Mouse (Mus musculus): Measurements from ENCODE around the gene B4galnt1.
A peak's percentile ranks its signal among the peaks of the same experiment; 100 is the strongest.
"Not testable (repeated sequence)": the region's sequence is repeated elsewhere in the genome, so short reads cannot be mapped to it uniquely, and the experiment has no call there.

The B4galnt1 gene

DNA sequence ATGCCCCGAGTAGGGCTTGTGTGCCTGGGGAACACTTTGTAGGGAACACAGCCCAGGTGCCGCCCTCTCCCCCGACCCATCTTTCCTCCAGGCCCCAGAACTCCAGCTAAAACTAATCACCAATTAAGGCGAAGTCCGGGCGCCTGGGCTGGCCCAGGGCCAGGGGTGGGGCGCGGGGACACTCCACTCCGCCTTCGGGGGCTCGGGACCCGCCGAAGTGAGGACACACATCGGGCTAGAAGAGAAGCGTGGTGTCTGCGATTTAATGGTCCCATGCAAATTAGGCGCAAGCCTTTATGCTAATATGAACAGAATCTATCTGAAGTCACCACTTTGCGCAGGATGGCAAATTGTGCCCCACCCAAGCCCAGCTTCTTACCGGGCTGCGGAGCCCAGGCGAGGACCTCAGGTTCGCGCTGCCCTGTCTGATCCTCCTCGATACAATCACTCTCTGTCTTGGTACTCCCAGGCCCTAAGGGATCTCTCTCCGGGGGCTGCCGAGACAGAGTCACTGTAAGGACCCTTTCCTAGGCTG lies 24.2 kb downstream of the B4galnt1 start:
- DNase-seq (ENCODE audit: low spot score in 2 of 2): peak; percentile 56 to 61

- DNase-seq (ENCODE audit: low spot score in 2 of 2): peak; percentile 79 to 81
These were observed 24.8 kb downstream of the B4galnt1 start, which contains the start of gene Arhgef25 for GRCm38 (mm10) chr10:127189651-127190381. TSS of gene Arhgef25 (minus strand) at chr10:127190083.

- DNase-seq (ENCODE audit: low spot score in 2 of 2): no peak
These were observed 25.6 kb downstream of the B4galnt1 start for GRCm38 (mm10) chr10:127190398-127191190.

DNA sequence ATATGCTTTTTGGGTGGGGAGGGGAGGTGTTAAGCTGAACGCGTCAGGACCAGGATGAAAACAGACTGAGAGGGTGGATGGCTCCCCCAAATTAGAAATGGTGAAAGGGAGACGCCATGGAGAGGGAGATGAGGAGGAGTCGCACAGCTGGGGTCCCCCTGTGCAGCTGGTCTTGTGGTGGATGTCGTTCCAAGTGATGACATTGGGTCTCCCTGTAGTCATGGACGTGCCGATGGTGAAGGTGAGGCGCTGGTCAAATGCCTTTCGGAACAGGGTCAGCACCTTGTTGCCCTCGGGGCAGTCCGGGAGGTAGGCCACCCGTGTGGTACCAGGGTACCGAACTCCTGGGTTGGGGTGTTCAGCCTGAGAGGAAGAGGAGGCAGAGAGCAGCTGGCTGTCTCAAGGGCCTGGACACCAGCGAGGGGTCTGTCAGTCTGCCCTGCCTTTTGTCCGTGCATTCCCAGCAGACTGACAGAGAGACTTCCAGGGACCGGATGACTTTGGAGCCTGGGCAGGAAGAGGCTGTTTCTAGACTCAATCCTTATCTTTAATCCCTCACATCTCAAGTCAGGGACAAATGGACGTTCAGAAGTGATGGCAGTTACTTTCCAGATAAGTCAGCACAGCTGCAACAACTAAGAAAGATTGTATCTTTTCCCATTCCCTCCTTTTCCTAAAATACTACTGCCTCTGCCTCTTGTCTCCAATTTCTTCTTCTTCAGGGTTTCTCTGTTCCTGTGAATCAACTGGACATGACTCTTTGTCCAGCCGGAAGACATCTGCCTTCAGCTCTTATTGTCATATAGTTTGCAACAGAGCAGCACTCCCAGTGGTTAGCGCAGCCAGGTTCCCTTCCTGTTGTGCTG lies 26.4 kb downstream of the B4galnt1 start:
- DNase-seq (ENCODE audit: low spot score in 2 of 2): no peak

- not testable (repeated sequence) for DNase-seq (ENCODE audit: low spot score in 2 of 2)
These were observed 27.0 kb downstream of the B4galnt1 start for GRCm38 (mm10) chr10:127192057-127192328.

DNA sequence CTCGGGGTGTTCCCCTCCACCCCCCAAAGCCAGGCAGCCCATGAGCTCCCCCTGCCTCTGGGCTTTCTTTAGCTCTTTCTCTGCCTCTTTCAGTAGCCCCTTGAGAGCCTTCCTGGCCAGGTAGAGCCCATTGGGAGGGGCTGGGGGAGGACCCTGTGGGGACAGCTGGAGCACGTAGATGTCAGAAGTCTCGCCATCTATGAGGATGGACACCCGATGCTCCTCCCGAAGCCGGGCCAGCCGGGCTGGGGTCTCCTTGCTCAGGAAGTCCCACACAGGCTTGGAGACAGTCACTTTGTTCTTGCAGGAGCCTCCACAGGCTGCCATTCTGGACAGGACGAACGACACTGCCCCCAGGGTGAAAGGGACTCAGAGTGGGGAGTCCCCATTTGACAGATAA lies 28.0 kb downstream of the B4galnt1 start:
- no peak for DNase-seq (ENCODE audit: low spot score in 2 of 2)

- DNase-seq (ENCODE audit: low spot score in 2 of 2): peak; percentile 72 to 78
These were observed 29.7 kb downstream of the B4galnt1 start for GRCm38 (mm10) chr10:127194428-127195327.

- no peak for DNase-seq (ENCODE audit: low spot score in 2 of 2)
These were observed 30.5 kb downstream of the B4galnt1 start, which contains the start of gene Dtx3 for GRCm38 (mm10) chr10:127195328-127196129. TSS of gene Dtx3 (minus strand) at chr10:127195728.

GRCm38 (mm10) chr10:127196392-127196791 lies 31.4 kb downstream of the B4galnt1 start:
- DNase-seq (ENCODE audit: low spot score in 2 of 2): peak; percentile 85 to 91

DNA sequence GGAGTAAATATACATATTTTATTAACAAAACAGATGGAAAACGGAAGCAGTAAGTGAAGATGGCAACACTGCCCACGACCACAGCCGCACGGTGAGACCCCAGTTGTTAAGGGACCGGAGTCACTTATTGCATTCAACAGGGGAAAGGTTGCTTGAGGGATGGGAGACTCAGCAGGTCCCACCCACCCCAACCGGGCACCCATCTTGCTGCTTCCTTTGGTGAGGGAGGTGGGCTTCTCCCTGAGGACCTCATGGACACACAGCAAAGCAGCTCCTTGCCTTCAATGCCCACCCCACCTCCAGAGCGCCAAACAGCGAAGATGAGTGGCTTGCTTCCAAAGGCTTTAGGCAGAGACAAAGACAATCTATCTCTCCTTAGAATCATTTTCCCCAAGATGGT lies 32.1 kb downstream of the B4galnt1 start:
- DNase-seq (ENCODE audit: low spot score in 2 of 2): no peak

GRCm38 (mm10) chr10:127197505-127198110 lies 32.6 kb downstream of the B4galnt1 start:
- no peak for DNase-seq (ENCODE audit: low spot score in 2 of 2)

DNA sequence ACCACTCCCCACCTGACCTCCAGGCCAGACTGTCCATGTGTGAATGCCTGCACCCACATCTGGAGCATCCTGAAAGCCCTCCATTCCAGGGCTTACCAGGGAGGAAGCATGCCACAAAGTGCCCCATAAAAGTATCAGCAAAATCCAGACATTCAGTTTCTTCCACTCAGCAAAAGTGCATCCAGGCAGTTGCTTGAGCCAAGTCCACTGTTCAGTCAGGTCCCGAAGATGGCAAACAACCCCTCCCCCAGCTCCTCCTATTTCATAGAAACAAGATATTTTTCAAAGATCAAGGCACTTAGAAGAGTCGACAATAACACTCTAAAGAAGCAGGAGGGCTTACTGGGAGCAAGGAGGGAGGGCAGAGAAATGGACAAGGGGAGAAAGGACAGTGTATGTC lies 33.5 kb downstream of the B4galnt1 start:
- no peak for DNase-seq (ENCODE audit: low spot score in 2 of 2)

GRCm38 (mm10) chr10:127199068-127199467 lies 34.0 kb downstream of the B4galnt1 start:
- DNase-seq (ENCODE audit: low spot score in 2 of 2): no peak

DNA sequence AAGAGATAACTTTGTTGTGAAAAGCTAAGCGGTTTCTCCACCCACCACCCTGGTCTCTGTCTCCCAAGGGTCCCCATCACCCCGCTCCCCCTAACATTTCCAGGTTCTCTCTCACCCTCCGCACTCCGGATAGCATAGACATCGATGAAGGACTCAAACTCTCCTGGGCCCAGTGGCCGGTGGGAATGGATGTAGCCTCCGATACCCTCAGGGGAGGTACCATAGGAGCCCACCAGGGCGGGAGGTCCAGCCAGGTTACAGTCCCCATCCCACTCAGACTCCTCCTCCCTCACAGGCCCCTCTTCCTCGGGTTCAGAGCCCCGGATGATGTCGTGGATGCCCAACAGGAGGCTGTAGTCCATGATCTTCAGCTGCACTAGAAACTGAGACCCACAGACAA lies 34.4 kb downstream of the B4galnt1 start:
- no peak for DNase-seq (ENCODE audit: low spot score in 2 of 2)

- no peak for DNase-seq (ENCODE audit: low spot score in 2 of 2)
These were observed 35.3 kb downstream of the B4galnt1 start for GRCm38 (mm10) chr10:127200279-127200678.

DNA sequence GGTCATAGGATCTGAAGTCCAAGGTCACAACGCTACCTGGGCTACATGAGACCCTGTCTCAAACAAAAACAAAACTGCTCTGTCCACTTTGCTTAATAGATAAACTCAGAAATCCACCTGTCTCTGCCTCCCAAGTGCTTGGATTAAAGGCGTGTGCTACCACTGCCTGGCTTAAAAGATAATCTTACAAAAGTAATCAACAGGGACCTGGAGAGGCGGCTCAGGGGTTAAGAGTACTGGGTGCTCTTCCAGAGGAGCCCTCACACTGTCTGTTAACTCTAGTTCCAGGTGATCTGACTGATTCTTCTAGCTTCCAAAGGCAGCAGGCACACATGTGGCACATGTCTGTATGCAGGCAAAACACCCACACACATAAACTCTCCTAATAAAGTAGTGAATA lies 38.1 kb downstream of the B4galnt1 start:
- DNase-seq (ENCODE audit: low spot score in 2 of 2): no peak

GRCm38 (mm10) chr10:127204589-127204988 lies 39.6 kb downstream of the B4galnt1 start:
- no peak for DNase-seq (ENCODE audit: low spot score in 2 of 2)

DNA sequence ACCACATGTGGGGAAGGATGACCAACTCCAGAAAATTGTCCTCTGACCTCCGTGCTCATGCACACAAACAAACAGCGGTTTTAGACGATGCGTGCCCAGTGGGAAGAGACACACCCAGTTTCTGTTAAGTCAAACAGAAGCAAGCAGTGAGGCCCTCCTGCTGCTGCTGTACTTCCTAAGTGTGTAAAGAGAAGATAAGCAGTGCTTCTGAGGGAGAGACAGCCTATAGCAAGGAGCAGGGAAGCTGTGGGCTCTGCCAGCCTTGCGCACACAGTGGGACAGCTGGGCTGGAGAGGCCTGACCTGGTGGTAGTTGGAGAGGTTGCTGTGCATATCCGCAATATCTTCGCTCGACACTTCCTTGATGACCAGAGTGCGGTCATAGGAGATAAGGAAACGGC lies 40.3 kb downstream of the B4galnt1 start:
- DNase-seq (ENCODE audit: low spot score in 2 of 2): no peak

DNA sequence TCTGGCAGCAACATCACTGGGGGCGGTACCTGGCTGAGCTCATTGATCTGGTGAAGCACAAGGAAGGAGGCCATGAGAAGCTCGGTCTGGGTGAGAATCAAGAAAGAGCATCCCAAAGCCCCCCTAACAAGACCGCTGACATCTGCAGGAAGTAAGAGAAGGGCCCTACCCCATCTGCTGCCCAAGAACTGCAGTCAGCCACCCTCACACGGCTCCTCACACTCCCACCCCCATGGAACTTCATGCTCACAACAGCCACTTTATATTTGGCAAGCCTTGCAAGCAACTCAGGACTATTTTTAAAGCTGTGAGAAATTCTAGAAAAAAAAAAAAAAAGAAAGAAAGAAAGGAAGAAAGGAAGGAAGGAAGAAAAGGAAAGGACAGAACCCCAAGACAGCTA lies 43.9 kb downstream of the B4galnt1 start:
- no peak for DNase-seq (ENCODE audit: low spot score in 2 of 2)
